Mouse (Mus musculus): ENCODE measurements around the gene Slc39a2.

Gene Slc39a2

GRCm38 (mm10) chr14:51932092-51933020 is 39.7 kb downstream of the Slc39a2 start:
- no peak for DNase-seq (ENCODE audit: low read depth, low spot score)

- DNase-seq (ENCODE audit: low read depth, low spot score), result no peak
Measured at GRCm38 (mm10) chr14:51939005-51939404, 46.3 kb downstream of the Slc39a2 start.

DNA sequence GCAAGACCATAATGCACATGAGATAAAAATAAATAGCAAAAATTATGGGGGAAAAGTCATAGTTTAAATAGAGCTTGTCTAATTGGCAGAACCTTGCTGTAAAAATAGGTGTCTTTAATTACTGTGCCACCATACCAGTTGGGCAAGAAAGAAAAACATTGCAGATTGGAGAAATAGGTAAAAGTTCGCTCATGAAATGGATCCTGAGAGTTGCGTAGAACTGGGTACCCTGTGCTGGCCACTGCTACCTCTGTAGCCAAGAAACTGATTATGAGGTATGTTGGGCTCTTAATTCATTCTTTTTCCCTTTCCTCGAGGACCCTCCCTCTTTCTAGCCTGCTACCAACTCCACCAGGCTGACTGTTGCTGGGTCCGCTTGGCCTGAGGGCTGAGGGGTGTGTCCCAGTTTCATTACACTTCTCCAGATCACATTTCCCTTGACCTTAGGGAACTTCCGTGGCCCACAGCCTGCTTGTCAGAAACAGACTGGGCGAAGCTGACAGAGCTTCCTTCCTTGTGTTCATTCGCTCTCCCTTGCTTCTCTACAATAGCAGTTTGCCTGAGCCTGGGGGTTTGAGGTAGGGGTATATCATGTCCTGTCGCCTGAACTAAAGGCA is 48.4 kb downstream of the Slc39a2 start:
- DNase-seq (ENCODE audit: low read depth, low spot score), result no peak

- DNase-seq (ENCODE audit: low read depth, low spot score), result no peak
Measured at GRCm38 (mm10) chr14:51941577-51941976, 48.9 kb downstream of the Slc39a2 start.

DNA sequence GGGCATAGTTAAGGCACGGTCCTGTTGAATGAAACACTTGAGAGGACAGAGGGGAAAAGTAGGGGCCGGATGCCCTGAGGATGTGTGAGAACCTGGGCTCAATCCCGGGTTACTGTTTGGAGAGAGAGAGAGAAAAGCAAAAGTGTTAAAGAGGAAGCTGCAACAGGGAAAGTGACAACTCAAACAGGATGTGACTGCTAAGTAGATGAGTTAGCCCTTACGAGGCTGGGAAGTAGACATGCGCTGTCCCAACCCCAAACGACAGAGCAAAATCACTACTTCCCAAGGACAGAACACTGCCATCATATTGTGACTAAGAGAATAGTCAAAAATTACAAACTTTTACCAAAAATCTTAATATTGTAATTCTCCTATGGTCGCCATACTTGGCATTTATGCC is 49.5 kb downstream of the Slc39a2 start:
- no peak for DNase-seq (ENCODE audit: low read depth, low spot score)

DNA sequence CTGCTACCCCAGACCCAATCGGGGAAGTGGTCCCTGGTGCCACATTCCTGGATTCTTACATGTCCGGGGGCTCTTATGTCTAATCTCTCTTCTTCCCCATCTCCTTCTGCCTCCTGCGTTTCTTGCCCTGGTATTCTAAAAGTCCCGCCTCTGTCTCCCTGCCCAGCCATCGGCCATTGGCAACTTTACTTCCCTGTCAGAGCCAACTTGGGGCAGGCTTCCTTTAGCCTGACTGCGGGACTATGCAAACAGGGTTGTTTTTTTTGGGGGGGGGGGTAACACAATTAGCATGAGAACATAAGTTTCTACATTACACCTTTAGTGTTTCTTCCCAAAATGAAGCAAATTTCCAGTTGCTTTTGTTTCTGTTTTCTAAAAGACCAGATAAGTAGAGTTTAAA is 50.6 kb downstream of the Slc39a2 start:
- DNase-seq (ENCODE audit: low read depth, low spot score), result no peak
